Mouse (Mus musculus) neural tube, embryonic 11.5 days (tissue): ENCODE measurements at regions not wholly inside any gene's neighbourhood (a gene's known extent, or its start where the extent isn't known, plus 50 kb on each side); places are given as distances from the start of the nearest gene placed in this dataset.

ENCODE experiments used
- ATAC-seq: fragments of 200-750 bp; cut with Nextera tagmentation; 2 replicates; pipeline ENCODE4 v1.8.0; 2017; ENCODE audit warnings: moderate number of reproducible peaks, mild to moderate bottlenecking, moderate TSS enrichment, moderate library complexity; ENCODE audit not compliant: insufficient read depth, low FRiP score, low TSS enrichment
- DNase-seq: peaks from one replicate; pipeline ENCODE4 v3.0.0-alpha.2; 2015; ENCODE audit warnings: low spot score
- H3K27ac ChIP-seq: fragments of 300-500 bp; sonication (generic); 2 replicates; pipeline ENCODE4 v1.5.1; 2014; ENCODE audit warnings: low read depth, mild to moderate bottlenecking, low read length
- H3K27me3 ChIP-seq: fragments of 300-500 bp; sonication (generic); 2 replicates; pipeline ENCODE4 v1.6.1; 2014; ENCODE audit warnings: mild to moderate bottlenecking, low read length, mixed read lengths; ENCODE audit not compliant: control insufficient read depth, insufficient read depth
- H3K36me3 ChIP-seq: fragments of 300-500 bp; sonication (generic); 2 replicates; pipeline ENCODE4 v1.6.1; 2014; ENCODE audit warnings: mild to moderate bottlenecking, low read length, moderate library complexity, mixed read lengths; ENCODE audit not compliant: control insufficient read depth, insufficient read depth
- H3K4me1 ChIP-seq: fragments of 300-500 bp; sonication (generic); 2 replicates; pipeline ENCODE4 v1.6.1; 2014; ENCODE audit warnings: low read length, mixed read lengths; ENCODE audit not compliant: control insufficient read depth, insufficient read depth
- H3K4me2 ChIP-seq: fragments of 300-500 bp; sonication (generic); 2 replicates; pipeline ENCODE4 v1.6.1; 2014; ENCODE audit warnings: low read depth, mild to moderate bottlenecking, moderate library complexity
- H3K4me3 ChIP-seq: fragments of 300-500 bp; sonication (generic); 2 replicates; pipeline ENCODE4 v1.5.1; 2014; ENCODE audit warnings: low read depth, low read length
- H3K9ac ChIP-seq: fragments of 300-500 bp; sonication (generic); 2 replicates; pipeline ENCODE4 v1.6.1; 2014; ENCODE audit warnings: mild to moderate bottlenecking, low read length
- H3K9me3 ChIP-seq: fragments of 300-500 bp; sonication (generic); 2 replicates; pipeline ENCODE4 v1.6.1; 2016; ENCODE audit warnings: low read length; ENCODE audit not compliant: control insufficient read depth
- WGBS: fragments of 180-500 bp; shearing (Covaris S2); extraction: QIAGEN DNeasy Blood & Tissue Kit; methylation state at CpG from one replicate; pipeline ENCODE4 v1.1.7; 2014; 5-methylcytosine and 5-hydroxymethylcytosine counted together

- Histone ChIP-seq H3K4me1 (no peaks in the 10 kb centered on the region), H3K4me3 (no peak overlapping the region), H3K9me3 (no peaks in the 10 kb centered on the region), H3K9ac (no peak overlapping the region), H3K27me3 (no peaks in the 10 kb centered on the region), H3K36me3 (no peaks in the 10 kb centered on the region), H3K4me2 (no peak overlapping the region), H3K27ac (no peak overlapping the region)
- 46% methylated on average over 5 of the region's 5 CpGs for WGBS
- DNase-seq (no peak), ATAC-seq (no peak)
Measured at GRCm38 (mm10) chr2:138123331-138123730, 133.0 kb upstream of the Btbd3 start.

- Histone ChIP-seq H3K4me3 (no peak overlapping the region), H3K9ac (no peak overlapping the region), H3K27ac (no peak overlapping the region), H3K4me2 (no peak overlapping the region), H3K9me3 (no peaks in the 10 kb centered on the region), H3K4me1 (no peaks in the 10 kb centered on the region), H3K36me3 (no peaks in the 10 kb centered on the region), H3K27me3 (no peaks in the 10 kb centered on the region)
- 84% methylated on average over 1 of the region's 1 CpGs for WGBS
- DNase-seq: no peak
- ATAC-seq: no peak
Measured at GRCm38 (mm10) chr2:138120868-138121267, 135.5 kb upstream of the Btbd3 start.

- H3K4me2 ChIP-seq: no peak overlapping the region
- WGBS: 82% methylated on average over 2 of the region's 2 CpGs
- H3K9ac ChIP-seq: no peak overlapping the region
- no peaks in the 10 kb centered on the region for H3K36me3 ChIP-seq
- H3K4me3 ChIP-seq: no peak overlapping the region
- ATAC-seq (no peak), DNase-seq (no peak)
- no peaks in the 10 kb centered on the region for H3K9me3 ChIP-seq
- H3K27ac ChIP-seq: no peak overlapping the region
- no peaks in the 10 kb centered on the region for H3K4me1 ChIP-seq
- no peaks in the 10 kb centered on the region for H3K27me3 ChIP-seq
Measured at GRCm38 (mm10) chr2:138120131-138120530, 136.2 kb upstream of the Btbd3 start.

- 87% methylated on average over 2 of the region's 2 CpGs for WGBS
- Histone ChIP-seq H3K9ac (no peak overlapping the region), H3K27ac (no peak overlapping the region), H3K4me2 (no peak overlapping the region), H3K9me3 (no peaks in the 10 kb centered on the region), H3K27me3 (no peaks in the 10 kb centered on the region), H3K4me3 (no peak overlapping the region), H3K36me3 (no peaks in the 10 kb centered on the region), H3K4me1 (no peaks in the 10 kb centered on the region)
- DNase-seq (no peak), ATAC-seq (no peak)
Measured at GRCm38 (mm10) chr2:138099777-138100176, 156.6 kb upstream of the Btbd3 start.

- no peak overlapping the region for H3K27ac ChIP-seq
- no peaks in the 10 kb centered on the region for H3K27me3 ChIP-seq
- no peak for DNase-seq
- no peak overlapping the region for H3K4me3 ChIP-seq
- no peak overlapping the region for H3K9ac ChIP-seq
- H3K4me1 ChIP-seq: no peaks in the 10 kb centered on the region
- WGBS: 89% methylated on average over 6 of the region's 6 CpGs
- no peak overlapping the region for H3K4me2 ChIP-seq
- no peaks in the 10 kb centered on the region for H3K9me3 ChIP-seq
- ATAC-seq: no peak
- H3K36me3 ChIP-seq: no peaks in the 10 kb centered on the region
Measured at GRCm38 (mm10) chr2:138085390-138085789, 171.0 kb upstream of the Btbd3 start.

GRCm38 (mm10) chr2:138084564-138085283 lies 171.6 kb upstream of the Btbd3 start:
- WGBS: 87% methylated on average over 6 of the region's 6 CpGs
- H3K27ac ChIP-seq: no peak overlapping the region
- H3K4me2 ChIP-seq: no peak overlapping the region
- no peaks in the 10 kb centered on the region for H3K4me1 ChIP-seq
- H3K4me3 ChIP-seq: no peak overlapping the region
- DNase-seq (no peak), ATAC-seq (no peak)
- no peak overlapping the region for H3K9ac ChIP-seq
- H3K9me3 ChIP-seq: no peaks in the 10 kb centered on the region
- H3K36me3 ChIP-seq: no peaks in the 10 kb centered on the region
- H3K27me3 ChIP-seq: no peaks in the 10 kb centered on the region

- WGBS: 60% methylated on average over 6 of the region's 6 CpGs
- Histone ChIP-seq H3K4me3 (no peak overlapping the region), H3K27ac (no peak overlapping the region), H3K27me3 (no peaks in the 10 kb centered on the region), H3K4me1 (no peaks in the 10 kb centered on the region), H3K36me3 (no peaks in the 10 kb centered on the region), H3K9ac (no peak overlapping the region), H3K4me2 (no peak overlapping the region), H3K9me3 (no peaks in the 10 kb centered on the region)
- DNase-seq (no peak), ATAC-seq (no peak)
Measured at GRCm38 (mm10) chr2:138074020-138074613, 182.2 kb upstream of the Btbd3 start.

GRCm38 (mm10) chr2:138072165-138072728 lies 184.1 kb upstream of the Btbd3 start:
- ATAC-seq (no peak), DNase-seq (no peak)
- no peak overlapping the region for H3K4me3 ChIP-seq
- no peaks in the 10 kb centered on the region for H3K27me3 ChIP-seq
- H3K9me3 ChIP-seq: no peaks in the 10 kb centered on the region
- H3K9ac ChIP-seq: no peak overlapping the region
- no peaks in the 10 kb centered on the region for H3K36me3 ChIP-seq
- H3K4me1 ChIP-seq: no peaks in the 10 kb centered on the region
- H3K27ac ChIP-seq: no peak overlapping the region
- 51% methylated on average over 6 of the region's 6 CpGs for WGBS
- no peak overlapping the region for H3K4me2 ChIP-seq

GRCm38 (mm10) chr2:138053081-138053480 lies 203.3 kb upstream of the Btbd3 start:
- Histone ChIP-seq H3K36me3 (no peaks in the 10 kb centered on the region), H3K9me3 (no peaks in the 10 kb centered on the region), H3K4me3 (no peak overlapping the region), H3K4me1 (no peaks in the 10 kb centered on the region), H3K27ac (no peak overlapping the region), H3K9ac (no peak overlapping the region), H3K27me3 (no peaks in the 10 kb centered on the region), H3K4me2 (no peak overlapping the region)
- DNase-seq (no peak), ATAC-seq (no peak)
- WGBS: 89% methylated on average over 4 of the region's 4 CpGs
